Mouse (Mus musculus) forebrain, embryonic 14.5 days (tissue): ENCODE measurements around the gene Shc1. TPM values are rescaled to one million over a fixed set of nuclear protein-coding genes. Genes with fewer than 3 reads are reported as not detected.

Experiments
- ATAC-seq: fragments of 200-750 bp; cut with Nextera tagmentation; 2 replicates; pipeline ENCODE4 v1.8.0; 2017; ENCODE audit warnings: mild to moderate bottlenecking, moderate library complexity
- DNase-seq: peaks from one replicate; pipeline ENCODE4 v3.0.0-alpha.2; 2015; ENCODE audit warnings: low spot score
- H3K27ac ChIP-seq: fragments of 300-500 bp; sonication (generic); 2 replicates; pipeline ENCODE4 v1.5.1; 2014; ENCODE audit warnings: low read depth, mild to moderate bottlenecking, control low read depth, low read length, moderate library complexity
- H3K27me3 ChIP-seq: fragments of 300-500 bp; sonication (generic); replicated peaks from 2 replicates; pipeline ENCODE4 v1.6.1; 2014; ENCODE audit warnings: low read length, control low read depth, mixed read lengths; ENCODE audit not compliant: control insufficient read depth, insufficient read depth
- H3K36me3 ChIP-seq: fragments of 300-500 bp; sonication (generic); 2 replicates; pipeline ENCODE4 v1.6.1; 2014; ENCODE audit warnings: low read length, control low read depth; ENCODE audit not compliant: control insufficient read depth, insufficient read depth
- H3K4me1 ChIP-seq: fragments of 300-500 bp; sonication (generic); 2 replicates; pipeline ENCODE4 v1.6.1; 2014; ENCODE audit warnings: antibody characterized with exemption, low read length, control low read depth; ENCODE audit not compliant: control insufficient read depth, insufficient read depth
- H3K4me2 ChIP-seq: fragments of 300-500 bp; sonication (generic); 2 replicates; pipeline ENCODE4 v1.6.1; 2014; ENCODE audit warnings: mild to moderate bottlenecking, control low read depth, low read length
- H3K4me3 ChIP-seq: fragments of 300-500 bp; sonication (generic); 2 replicates; pipeline ENCODE4 v1.5.1; 2014; ENCODE audit warnings: low read depth, low read length, control low read depth
- H3K9ac ChIP-seq: fragments of 300-500 bp; sonication (generic); 2 replicates; pipeline ENCODE4 v1.6.1; 2014; ENCODE audit warnings: mild to moderate bottlenecking, low read length, control low read depth, moderate library complexity
- H3K9me3 ChIP-seq: fragments of 300-500 bp; sonication (generic); replicated peaks from 2 replicates; pipeline ENCODE4 v1.6.1; 2016; ENCODE audit warnings: low read length, control low read depth, mixed read lengths; ENCODE audit not compliant: control insufficient read depth
- WGBS: fragments of 180-500 bp; shearing (Covaris S2); extraction: QIAGEN DNeasy Blood & Tissue Kit; methylation state at CpG from one replicate; pipeline ENCODE4 v1.1.7; 2014; 5-methylcytosine and 5-hydroxymethylcytosine counted together
- polyA plus RNA-seq: library from polyadenylated mRNA; unstranded; fragments of >200 nt; fragmentation: Nextera tagmentation; extraction: Ambion mirVana; gene quantifications from 2 replicates; pipeline ENCODE4 v1.2.1, GENCODE M21; 2014

The Shc1 gene
- polyA plus RNA-seq, 1 experiment from 2014 or later, result 9.9 TPM

GRCm38 (mm10) chr3:89388134-89388881, 29.9 kb upstream of the Shc1 start:
- Histone ChIP-seq H3K4me3 (no peak overlapping the region), H3K36me3 (no peaks in the 10 kb centered on the region), H3K4me1 (peaks cover 26% of the 10 kb centered on the region), H3K27me3 (peaks cover 8% of the 10 kb centered on the region; the same call in 1 of the 2 replicates), H3K27ac (no peak overlapping the region), H3K9ac (no peak overlapping the region), H3K9me3 (no peaks in the 10 kb centered on the region), H3K4me2 (no peak overlapping the region)
- DNase-seq, result peak; percentile 30
- 61% methylated on average over 11 of the region's 11 CpGs for WGBS
- ATAC-seq, result peak; percentile 22; the same call in 1 of the 2 replicates

DNA sequence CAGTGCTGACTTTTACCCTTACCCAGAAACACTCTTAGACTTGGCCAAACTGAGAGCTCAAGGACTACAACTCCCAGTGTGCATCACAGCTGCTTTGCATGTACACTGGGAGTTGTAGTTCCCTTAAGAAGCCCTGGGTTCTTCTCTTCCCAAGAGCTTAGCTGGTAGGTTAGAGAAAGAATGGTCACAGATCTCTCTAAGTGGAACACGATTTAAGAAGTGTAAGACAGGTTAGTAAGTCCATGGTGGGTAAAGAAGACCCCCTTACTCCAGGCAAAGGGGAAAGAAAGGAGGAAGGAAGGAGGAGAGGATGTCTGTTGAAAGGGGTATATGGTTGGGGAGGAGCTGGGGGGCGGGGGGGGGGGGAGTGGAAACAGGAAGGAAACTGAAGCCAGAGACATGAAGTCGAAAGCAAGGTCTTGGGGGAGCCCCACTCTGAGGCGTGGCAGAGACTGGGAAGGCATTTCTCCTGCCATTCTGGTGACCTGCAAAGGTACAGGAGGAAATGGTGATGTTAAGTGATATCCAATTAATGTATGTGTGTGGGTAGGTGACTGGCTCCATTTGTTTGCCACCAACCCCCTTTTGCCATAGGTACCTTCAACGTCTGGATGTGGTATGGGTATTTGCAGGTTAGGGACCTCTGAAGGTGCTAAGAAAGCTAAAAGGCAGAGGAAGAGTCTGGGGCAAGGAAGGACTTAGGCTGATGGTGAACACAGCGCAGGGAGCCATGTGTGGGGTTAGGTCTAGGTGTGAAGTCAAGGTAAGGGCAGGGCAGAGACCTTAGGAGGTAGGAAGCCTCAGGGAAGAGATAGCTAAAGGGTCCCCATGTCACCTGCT, 29.1 kb upstream of the Shc1 start:
- Histone ChIP-seq H3K27ac (no peak overlapping the region), H3K9me3 (no peaks in the 10 kb centered on the region), H3K4me2 (no peak overlapping the region), H3K27me3 (peaks cover 8% of the 10 kb centered on the region; the same call in 1 of the 2 replicates), H3K9ac (no peak overlapping the region), H3K4me1 (peaks cover 29% of the 10 kb centered on the region), H3K36me3 (no peaks in the 10 kb centered on the region), H3K4me3 (no peak overlapping the region)
- ATAC-seq (no peak; the same call in 1 of the 2 replicates), DNase-seq (peak; percentile 84)
- WGBS, result 68% methylated on average over 6 of the region's 6 CpGs

GRCm38 (mm10) chr3:89390111-89390515, 28.1 kb upstream of the Shc1 start:
- no peak overlapping the region for H3K9ac ChIP-seq
- H3K27me3 ChIP-seq, result peaks cover 9% of the 10 kb centered on the region
- no peaks in the 10 kb centered on the region for H3K36me3 ChIP-seq
- no peak overlapping the region for H3K4me3 ChIP-seq
- H3K9me3 ChIP-seq, result no peaks in the 10 kb centered on the region
- WGBS, result 50% methylated on average over 5 of the region's 5 CpGs
- no peak overlapping the region for H3K27ac ChIP-seq
- peaks cover 36% of the 10 kb centered on the region for H3K4me1 ChIP-seq
- no peak overlapping the region for H3K4me2 ChIP-seq
- DNase-seq (peak; percentile 22), ATAC-seq (no peak)

DNA sequence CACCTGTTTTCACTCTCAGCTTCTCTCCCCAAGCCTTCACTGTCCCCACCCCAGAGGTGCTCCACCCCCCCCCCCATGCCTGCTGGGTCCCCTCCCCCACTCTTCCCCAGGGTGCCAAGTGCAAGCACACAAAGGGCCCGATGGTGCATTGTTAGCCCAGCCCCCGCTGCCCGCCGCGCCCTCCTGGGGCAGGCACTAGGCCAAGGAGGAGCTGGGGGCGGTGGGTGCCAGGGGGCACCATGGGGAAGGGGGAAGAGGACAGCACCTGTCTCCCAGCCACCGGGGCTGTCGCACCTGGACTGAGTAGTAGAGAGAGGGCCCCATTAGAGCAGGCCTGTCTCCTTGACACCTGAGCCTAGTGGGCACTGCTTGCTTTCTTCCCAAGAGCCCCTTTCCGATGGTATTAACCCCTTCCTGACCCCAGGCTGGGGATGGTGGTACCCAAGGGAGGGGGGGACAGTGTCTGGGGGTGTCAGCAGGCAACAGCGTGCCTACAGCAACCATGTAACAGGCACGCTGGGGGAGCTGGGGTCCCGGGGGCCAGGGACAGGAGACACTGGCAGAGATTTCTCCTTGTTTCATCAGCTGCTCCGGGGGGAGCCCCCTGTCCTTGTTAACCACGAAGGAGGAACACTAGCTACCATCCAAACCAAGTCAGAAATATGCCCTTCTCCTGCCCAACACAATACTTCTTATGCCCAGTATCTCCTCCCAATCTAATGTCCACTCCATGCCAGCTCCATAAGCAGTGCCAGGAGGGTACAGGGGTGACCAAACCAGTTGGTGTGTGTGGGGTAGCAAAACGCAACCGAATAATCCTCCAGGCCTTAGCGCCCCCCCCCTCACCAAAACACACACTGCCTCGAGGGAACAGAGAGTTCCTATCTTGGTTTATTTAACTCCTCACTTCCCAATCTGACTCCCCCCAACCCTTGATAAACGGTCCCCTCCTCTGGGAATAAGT, 27.3 kb upstream of the Shc1 start:
- DNase-seq (no peak), ATAC-seq (no peak)
- Histone ChIP-seq H3K4me1 (peaks cover 44% of the 10 kb centered on the region), H3K9ac (peak overlapping the region; percentile 66), H3K27me3 (peaks cover 16% of the 10 kb centered on the region), H3K36me3 (no peaks in the 10 kb centered on the region), H3K4me3 (peak overlapping the region; percentile 36), H3K27ac (no peak overlapping the region), H3K9me3 (no peaks in the 10 kb centered on the region), H3K4me2 (peak overlapping the region; percentile 99)
- 10% methylated on average over 19 of the region's 19 CpGs for WGBS

DNA sequence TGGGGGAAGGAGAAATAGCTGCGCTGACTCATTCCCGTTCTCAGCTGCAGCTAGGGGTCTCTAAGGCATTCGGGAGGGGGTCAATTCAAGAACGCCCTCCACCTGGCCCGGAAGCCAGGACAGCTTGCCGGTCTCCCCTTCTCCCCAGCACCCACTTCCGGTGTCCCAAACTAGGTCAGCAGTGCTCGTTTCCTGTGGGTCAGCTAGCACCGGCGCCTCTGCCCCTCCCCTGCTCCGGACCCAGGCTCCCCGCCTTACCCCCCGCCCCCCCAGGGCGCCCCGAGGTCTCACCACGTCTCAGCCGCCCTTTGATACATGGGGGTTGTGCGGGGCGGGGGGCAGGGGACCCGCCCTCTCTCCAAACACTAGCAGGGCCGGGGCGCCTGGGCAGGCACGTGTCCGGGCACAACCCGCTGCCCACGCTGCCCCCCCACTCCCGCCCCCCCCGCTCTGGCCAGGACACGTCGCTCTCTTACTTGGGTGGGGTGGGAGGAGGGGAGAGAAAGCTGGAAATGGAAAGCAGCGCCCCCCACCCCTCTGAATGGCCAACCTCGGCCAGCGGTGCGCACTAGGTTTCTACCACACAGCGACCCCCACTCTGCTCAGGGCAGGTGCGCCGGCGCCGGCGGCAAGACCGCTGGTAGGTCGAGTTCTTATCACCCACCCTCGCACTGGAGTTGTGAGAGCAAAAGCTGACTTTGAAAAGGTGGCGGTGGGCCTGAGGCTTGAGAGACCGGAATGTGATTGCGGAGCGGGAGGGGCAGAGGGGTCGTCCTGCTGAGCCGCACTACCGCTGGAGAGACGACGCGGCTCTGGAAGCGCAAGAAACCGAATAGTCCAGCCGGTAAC, 26.4 kb upstream of the Shc1 start:
- Histone ChIP-seq H3K36me3 (no peaks in the 10 kb centered on the region), H3K4me2 (peak overlapping the region; percentile 99), H3K9ac (peak overlapping the region; percentile 66), H3K27me3 (peaks cover 18% of the 10 kb centered on the region), H3K9me3 (no peaks in the 10 kb centered on the region), H3K4me3 (peak overlapping the region; percentile 36), H3K4me1 (peaks cover 44% of the 10 kb centered on the region), H3K27ac (no peak overlapping the region)
- no peak for ATAC-seq
- WGBS, result under 1% methylated on average over 56 of the region's 56 CpGs
- DNase-seq, result peak; percentile 33

DNA sequence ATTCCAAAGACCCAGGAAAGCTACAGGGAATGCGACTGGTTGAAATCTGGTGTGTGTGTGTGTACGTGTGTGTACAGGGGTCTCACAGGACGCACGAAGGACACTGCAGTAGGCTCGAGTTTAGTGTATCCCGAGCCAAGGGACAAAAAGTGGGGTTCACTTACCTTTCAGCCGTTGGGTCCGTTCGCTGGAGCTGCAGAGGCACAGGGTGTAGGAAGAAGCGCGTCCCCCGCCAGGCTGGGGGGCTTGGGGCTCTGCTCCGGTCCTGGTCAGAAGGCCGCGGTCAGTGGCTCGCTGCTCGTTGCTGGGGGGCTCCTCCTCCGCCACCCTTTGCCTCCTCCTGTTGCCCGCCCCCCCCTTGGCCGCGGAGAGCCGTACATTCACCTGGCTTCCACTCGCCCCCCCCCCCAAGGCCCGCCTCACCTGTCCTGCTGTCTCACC, 25.4 kb upstream of the Shc1 start:
- Histone ChIP-seq H3K27ac (no peak overlapping the region), H3K27me3 (peaks cover 18% of the 10 kb centered on the region), H3K4me3 (peak overlapping the region; percentile 36), H3K9me3 (no peaks in the 10 kb centered on the region), H3K36me3 (no peaks in the 10 kb centered on the region), H3K4me1 (peaks cover 44% of the 10 kb centered on the region), H3K4me2 (peak overlapping the region; percentile 99), H3K9ac (peak overlapping the region; percentile 66; the same call in 1 of the 2 replicates)
- DNase-seq, result no peak
- ATAC-seq, result no peak
- 1% methylated on average over 22 of the region's 24 CpGs for WGBS

- no peaks in the 10 kb centered on the region for H3K9me3 ChIP-seq
- H3K4me3 ChIP-seq, result peak overlapping the region; percentile 36
- H3K36me3 ChIP-seq, result no peaks in the 10 kb centered on the region
- peak overlapping the region; percentile 99 for H3K4me2 ChIP-seq
- peaks cover 44% of the 10 kb centered on the region for H3K4me1 ChIP-seq
- H3K27me3 ChIP-seq, result peaks cover 18% of the 10 kb centered on the region
- DNase-seq (peak; percentile 96), ATAC-seq (peak; percentile 92)
- peak overlapping the region; percentile 51 for H3K9ac ChIP-seq
- 0% methylated on average over 15 of the region's 15 CpGs for WGBS
- H3K27ac ChIP-seq, result peak overlapping the region; percentile 49; the same call in 1 of the 2 replicates
Observed at GRCm38 (mm10) chr3:89393605-89394004, 24.6 kb upstream of the Shc1 start.
